Mouse (Mus musculus) megakaryocyte, adult 5-6 weeks (primary cell): ENCODE results near the gene Larp1. TPM values are rescaled to one million over a fixed set of nuclear protein-coding genes. Genes with fewer than 3 reads are reported as not detected.

Experiments
- ATAC-seq: 2 replicates; pipeline ENCODE4 v1.8.0; 2016; ENCODE audit warnings: mild to moderate bottlenecking, inconsistent platforms; ENCODE audit not compliant: poor library complexity, severe bottlenecking
- total RNA-seq, 2 experiments: library from RNA; stranded (forward) in 1 of 2; stranded (reverse) in 1 of 2; fragments of 153-499, 151-499 nt in 1 of 2; fragments of 221-1000, 200-1000 nt in 1 of 2; gene quantifications; 2 replicates each; pipeline versions ENCODE4 v1.2.3 to v1.2.4; 2015 to 2017

Larp1 gene
- total RNA-seq, 2 experiments from 2014 or later: 29.8 to 62.3 TPM

- ATAC-seq: no peak
Measured at GRCm38 (mm10) chr11:57998872-57999271, 10.0 kb upstream of the Larp1 start.

- no peak for ATAC-seq
Measured at GRCm38 (mm10) chr11:58003126-58003525, 5.7 kb upstream of the Larp1 start.

- ATAC-seq: no peak
Measured at GRCm38 (mm10) chr11:58003734-58004133, 5.1 kb upstream of the Larp1 start.

GRCm38 (mm10) chr11:58005110-58005509, 3.8 kb upstream of the Larp1 start:
- no peak for ATAC-seq

GRCm38 (mm10) chr11:58008013-58008412, 851 bp upstream of the Larp1 start:
- ATAC-seq: no peak

- ATAC-seq: peak; percentile 84
Measured at GRCm38 (mm10) chr11:58008437-58009050, 320 bp upstream of the Larp1 start.

- ATAC-seq: peak; percentile 58
Measured at GRCm38 (mm10) chr11:58009516-58010141, 765 bp downstream of the Larp1 start.

GRCm38 (mm10) chr11:58010226-58010781, 1.4 kb downstream of the Larp1 start:
- ATAC-seq: peak; percentile 71

GRCm38 (mm10) chr11:58010930-58011329, 2.1 kb downstream of the Larp1 start:
- ATAC-seq: no peak

- no peak for ATAC-seq
Measured at GRCm38 (mm10) chr11:58011813-58012212, 2.9 kb downstream of the Larp1 start.

- no peak for ATAC-seq
Measured at GRCm38 (mm10) chr11:58012674-58013073, 3.8 kb downstream of the Larp1 start.

- no peak for ATAC-seq
Measured at GRCm38 (mm10) chr11:58013100-58013499, 4.2 kb downstream of the Larp1 start.

GRCm38 (mm10) chr11:58014604-58015003, 5.7 kb downstream of the Larp1 start:
- no peak for ATAC-seq

GRCm38 (mm10) chr11:58015339-58015738, 6.5 kb downstream of the Larp1 start:
- no peak for ATAC-seq

- ATAC-seq: no peak
Measured at GRCm38 (mm10) chr11:58016371-58016770, 7.5 kb downstream of the Larp1 start.

GRCm38 (mm10) chr11:58017422-58017821, 8.6 kb downstream of the Larp1 start:
- no peak for ATAC-seq

- ATAC-seq: no peak
Measured at GRCm38 (mm10) chr11:58018287-58018686, 9.4 kb downstream of the Larp1 start.

GRCm38 (mm10) chr11:58018701-58019100, 9.8 kb downstream of the Larp1 start:
- ATAC-seq: no peak

- no peak for ATAC-seq
Measured at GRCm38 (mm10) chr11:58021095-58021494, 12.2 kb downstream of the Larp1 start.

- no peak for ATAC-seq
Measured at GRCm38 (mm10) chr11:58021618-58022017, 12.8 kb downstream of the Larp1 start.

- ATAC-seq: 0 out of 2 replicates have a peak, but pooled peaks have one; percentile 29
Measured at GRCm38 (mm10) chr11:58024271-58024670, 15.4 kb downstream of the Larp1 start.

- ATAC-seq: peak; percentile 55
Measured at GRCm38 (mm10) chr11:58024671-58025070, 15.8 kb downstream of the Larp1 start.
